Mouse (Mus musculus) lung, postnatal 0 days (tissue): Measurements from ENCODE around the gene Cnpy4. TPM values are rescaled to one million over a fixed set of nuclear protein-coding genes. Genes with fewer than 3 reads are reported as not detected.

Experiments used
- ATAC-seq: fragments of 200-750 bp; cut with Nextera tagmentation; 2 replicates; pipeline ENCODE4 v1.8.0; 2017; ENCODE audit warnings: moderate library complexity
- DNase-seq: peaks from one replicate; pipeline ENCODE4 v3.0.0-alpha.2; 2016; ENCODE audit warnings: low spot score
- H3K27ac ChIP-seq: fragments of 300-500 bp; sonication (generic); 2 replicates; pipeline ENCODE4 v1.5.1; 2014; ENCODE audit warnings: antibody characterized with exemption, mild to moderate bottlenecking, low read length, mixed read lengths
- H3K27me3 ChIP-seq: fragments of 300-500 bp; sonication (generic); replicated peaks from 2 replicates; pipeline ENCODE4 v1.6.1; 2014; ENCODE audit warnings: low read length, mixed read lengths; ENCODE audit not compliant: insufficient read depth
- H3K36me3 ChIP-seq: fragments of 300-500 bp; sonication (generic); 2 replicates; pipeline ENCODE4 v1.6.1; 2014; ENCODE audit warnings: low read length, mixed read lengths; ENCODE audit not compliant: insufficient read depth
- H3K4me1 ChIP-seq: fragments of 300-500 bp; sonication (generic); 2 replicates; pipeline ENCODE4 v1.6.1; 2014; ENCODE audit warnings: antibody characterized with exemption, low read depth, low read length, mixed read lengths; ENCODE audit not compliant: insufficient read depth
- H3K4me2 ChIP-seq: fragments of 300-500 bp; sonication (generic); replicated peaks from 2 replicates; pipeline ENCODE4 v1.6.1; 2014; ENCODE audit warnings: low read depth, mild to moderate bottlenecking, low read length, moderate library complexity, mixed read lengths
- H3K4me3 ChIP-seq: fragments of 300-500 bp; sonication (generic); 2 replicates; pipeline ENCODE4 v1.5.1; 2014; ENCODE audit warnings: low read depth, low read length
- H3K9ac ChIP-seq: fragments of 300-500 bp; sonication (generic); replicated peaks from 2 replicates; pipeline ENCODE4 v1.6.1; 2014; ENCODE audit warnings: low read depth, mild to moderate bottlenecking
- H3K9me3 ChIP-seq: fragments of 300-500 bp; sonication (generic); 2 replicates; pipeline ENCODE4 v1.6.1; 2016; ENCODE audit warnings: low read length, mixed read lengths
- CTCF ChIP-seq: IDR thresholded peaks from 2 replicates; pipeline ENCODE4 v1.5.1; 2016; ENCODE audit warnings: antibody characterized with exemption, mild to moderate bottlenecking
- EP300 ChIP-seq: IDR thresholded peaks from 2 replicates; pipeline ENCODE4 v1.6.1; 2016; ENCODE audit warnings: antibody characterized with exemption, mild to moderate bottlenecking, control low read depth
- WGBS: fragments of 180-500 bp; shearing (Covaris S2); extraction: QIAGEN DNeasy Blood & Tissue Kit; methylation state at CpG from one replicate; pipeline ENCODE4 v1.1.7; 2014; 5-methylcytosine and 5-hydroxymethylcytosine counted together
- polyA plus RNA-seq: library from polyadenylated mRNA; unstranded; fragments of >200 nt; fragmentation: Nextera tagmentation; extraction: Ambion mirVana; gene quantifications from 2 replicates; pipeline ENCODE4 v1.2.1, GENCODE M21; 2015

Cnpy4 gene
- polyA plus RNA-seq, result 24.2 and 26.3 TPM in 2 replicates

GRCm38 (mm10) chr5:138186950-138187638 is at the start of gene Cnpy4, which contains the start of gene Taf6:
Cnpy4 (plus strand) TSS chr5:138187485.
Taf6 (minus strand) TSS chr5:138187451.
- H3K4me1 ChIP-seq, result peaks cover 5% of the 10 kb centered on the region; the same call in 1 of the 2 replicates
- WGBS, result 2% methylated on average over 31 of the region's 31 CpGs
- TF ChIP-seq CTCF (no peak), EP300 (peak; percentile 100)
- H3K4me3 ChIP-seq, result peak within 1 kb of the TSS; percentile 79
- H3K27me3 ChIP-seq, result no peaks in the 10 kb centered on the region
- peak; percentile 92 for DNase-seq
- H3K9me3 ChIP-seq, result no peaks in the 10 kb centered on the region
- peaks cover 9% of the 10 kb centered on the region; the same call in 1 of the 2 replicates for H3K36me3 ChIP-seq
- ATAC-seq, result peak; percentile 93
- peak within 1 kb of the TSS; percentile 34; the same call in 1 of the 2 replicates for H3K27ac ChIP-seq
- peak within 1 kb of the TSS; percentile 52 for H3K4me2 ChIP-seq
- H3K9ac ChIP-seq, result peak within 1 kb of the TSS; percentile 32

- no peak for TF ChIP-seq EP300
- peak; percentile 84 for TF ChIP-seq CTCF
- DNase-seq, result peak; percentile 64
- Histone ChIP-seq H3K9me3 (no peaks in the 10 kb centered on the region), H3K9ac (no peak overlapping the region), H3K4me2 (no peak overlapping the region), H3K27ac (no peak overlapping the region), H3K4me3 (no peak overlapping the region), H3K27me3 (no peaks in the 10 kb centered on the region), H3K36me3 (peaks cover 22% of the 10 kb centered on the region), H3K4me1 (no peaks in the 10 kb centered on the region)
- WGBS, result 52% methylated on average over 8 of the region's 8 CpGs
- ATAC-seq, result peak; percentile 54
Measured at GRCm38 (mm10) chr5:138137935-138138549, 49.2 kb upstream of the Cnpy4 start.

GRCm38 (mm10) chr5:138138585-138138984 is 48.7 kb upstream of the Cnpy4 start:
- H3K4me1 ChIP-seq, result no peaks in the 10 kb centered on the region
- H3K27ac ChIP-seq, result no peak overlapping the region
- TF ChIP-seq EP300, result no peak
- no peak for TF ChIP-seq CTCF
- DNase-seq (no peak), ATAC-seq (no peak)
- no peak overlapping the region for H3K9ac ChIP-seq
- no peaks in the 10 kb centered on the region for H3K27me3 ChIP-seq
- H3K9me3 ChIP-seq, result no peaks in the 10 kb centered on the region
- 57% methylated on average over 4 of the region's 4 CpGs for WGBS
- no peak overlapping the region for H3K4me2 ChIP-seq
- peaks cover 17% of the 10 kb centered on the region for H3K36me3 ChIP-seq
- H3K4me3 ChIP-seq, result no peak overlapping the region

GRCm38 (mm10) chr5:138154390-138154789 is 32.9 kb upstream of the Cnpy4 start:
- DNase-seq, result no peak
- H3K4me1 ChIP-seq, result no peaks in the 10 kb centered on the region
- no peak overlapping the region for H3K27ac ChIP-seq
- 50% methylated on average over 3 of the region's 3 CpGs for WGBS
- ATAC-seq, result no peak
- peak overlapping the region; percentile 63; the same call in 1 of the 2 replicates for H3K4me2 ChIP-seq
- H3K36me3 ChIP-seq, result peaks cover 18% of the 10 kb centered on the region
- H3K9me3 ChIP-seq, result no peaks in the 10 kb centered on the region
- no peak overlapping the region for H3K4me3 ChIP-seq
- no peaks in the 10 kb centered on the region for H3K27me3 ChIP-seq
- TF ChIP-seq CTCF, result no peak
- TF ChIP-seq EP300, result no peak
- peak overlapping the region; percentile 85; the same call in 1 of the 2 replicates for H3K9ac ChIP-seq

GRCm38 (mm10) chr5:138155443-138155976 is 31.8 kb upstream of the Cnpy4 start, which contains the start of gene Zfp113:
Zfp113 (minus strand) TSS chr5:138155744.
- Histone ChIP-seq H3K9me3 (no peaks in the 10 kb centered on the region), H3K4me2 (peak within 1 kb of the TSS; percentile 63), H3K4me3 (peak within 1 kb of the TSS; percentile 71), H3K36me3 (peaks cover 15% of the 10 kb centered on the region), H3K9ac (peak within 1 kb of the TSS; percentile 85), H3K4me1 (no peaks in the 10 kb centered on the region; the same call in 1 of the 2 replicates), H3K27me3 (no peaks in the 10 kb centered on the region), H3K27ac (peak within 1 kb of the TSS; percentile 94)
- WGBS, result 0% methylated on average over 31 of the region's 31 CpGs
- TF ChIP-seq CTCF (peak; percentile 95), EP300 (peak; percentile 80)
- DNase-seq (peak; percentile 98), ATAC-seq (peak; percentile 99)

- H3K4me2 ChIP-seq, result peak overlapping the region; percentile 76
- peaks cover 4% of the 10 kb centered on the region; the same call in 1 of the 2 replicates for H3K4me1 ChIP-seq
- H3K27me3 ChIP-seq, result no peaks in the 10 kb centered on the region
- H3K27ac ChIP-seq, result peak overlapping the region; percentile 62; the same call in 1 of the 2 replicates
- ATAC-seq (no peak), DNase-seq (no peak)
- H3K9ac ChIP-seq, result no peak overlapping the region
- peak overlapping the region; percentile 67; the same call in 1 of the 2 replicates for H3K4me3 ChIP-seq
- no peaks in the 10 kb centered on the region for H3K9me3 ChIP-seq
- WGBS, result 63% methylated on average over 7 of the region's 7 CpGs
- no peak for TF ChIP-seq CTCF
- no peak for TF ChIP-seq EP300
- H3K36me3 ChIP-seq, result peaks cover 17% of the 10 kb centered on the region; the same call in 1 of the 2 replicates
Measured at GRCm38 (mm10) chr5:138160224-138160762, 27.0 kb upstream of the Cnpy4 start.
